Mouse (Mus musculus): ENCODE data around the gene Csl. TPM values are rescaled to one million over a fixed set of nuclear protein-coding genes. Genes with fewer than 3 reads are reported as not detected.

Csl gene
- total RNA-seq (2023): under 1 TPM in 1 of 2 experiments, not detected in 1; 0.27 TPM

DNA sequence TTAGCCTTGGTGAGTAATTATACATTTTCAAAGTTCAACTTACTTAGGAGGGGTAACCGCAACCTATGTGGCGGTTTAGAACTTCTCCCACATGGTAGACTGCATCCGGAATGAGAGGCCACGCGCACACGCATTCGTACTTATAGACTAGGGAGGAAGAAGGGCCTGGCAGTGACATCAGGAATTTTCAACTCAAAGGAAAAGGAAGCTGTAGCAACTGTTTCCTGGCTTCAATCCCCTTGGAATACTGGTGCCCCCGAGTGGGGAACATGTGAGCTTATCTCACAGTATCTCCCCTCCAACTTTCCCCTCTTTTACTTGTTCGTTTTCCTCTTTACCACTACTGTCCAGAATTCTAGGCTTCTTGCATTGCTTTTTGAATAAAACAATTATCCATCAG, at the start of gene Csl:
Gene Csl (minus strand): TSS at position 101 of the 400 bp plus-strand sequence.

